Mouse (Mus musculus) liver, embryonic 15.5 days (tissue): Measurements from ENCODE around the gene Usp36. TPM values are rescaled to one million over a fixed set of nuclear protein-coding genes. Genes with fewer than 3 reads are reported as not detected.

Source experiments
- ATAC-seq: fragments of 200-750 bp; cut with Nextera tagmentation; 2 replicates; pipeline ENCODE4 v1.8.0; 2017; ENCODE audit warnings: moderate number of reproducible peaks, mild to moderate bottlenecking, moderate library complexity; ENCODE audit not compliant: insufficient read depth
- H3K27ac ChIP-seq: fragments of 300-500 bp; sonication (generic); replicated peaks from 2 replicates; pipeline ENCODE4 v1.5.1; 2015; ENCODE audit warnings: mild to moderate bottlenecking, inconsistent platforms
- H3K27me3 ChIP-seq: fragments of 300-500 bp; sonication (generic); 2 replicates; pipeline ENCODE4 v1.6.1; 2015; ENCODE audit warnings: mild to moderate bottlenecking, inconsistent platforms
- H3K36me3 ChIP-seq: fragments of 300-500 bp; sonication (generic); replicated peaks from 2 replicates; pipeline ENCODE4 v1.6.1; 2015; ENCODE audit warnings: moderate library complexity, mild to moderate bottlenecking, inconsistent platforms
- H3K4me1 ChIP-seq: fragments of 300-500 bp; sonication (generic); replicated peaks from 2 replicates; pipeline ENCODE4 v1.6.1; 2015; ENCODE audit warnings: inconsistent platforms
- H3K4me2 ChIP-seq: fragments of 300-500 bp; sonication (generic); 2 replicates; pipeline ENCODE4 v1.6.1; 2015; ENCODE audit warnings: moderate library complexity, mild to moderate bottlenecking, inconsistent platforms
- H3K4me3 ChIP-seq: fragments of 300-500 bp; sonication (generic); replicated peaks from 2 replicates; pipeline ENCODE4 v1.5.1; 2015; ENCODE audit warnings: mild to moderate bottlenecking, inconsistent platforms
- H3K9ac ChIP-seq: fragments of 300-500 bp; sonication (generic); 2 replicates; pipeline ENCODE4 v1.6.1; 2015; ENCODE audit warnings: moderate library complexity, mild to moderate bottlenecking, inconsistent platforms
- H3K9me3 ChIP-seq: fragments of 300-500 bp; sonication (generic); replicated peaks from 2 replicates; pipeline ENCODE4 v1.6.1; 2016; ENCODE audit warnings: inconsistent platforms
- WGBS: fragments of 180-500 bp; shearing (Covaris S2); methylation state at CpG from one replicate; pipeline ENCODE4 v1.1.7; 2015; ENCODE audit warnings: mixed read lengths; ENCODE audit not compliant: insufficient replicate concordance; 5-methylcytosine and 5-hydroxymethylcytosine counted together
- polyA plus RNA-seq: library from polyadenylated mRNA; unstranded; fragments of >200 nt; fragmentation: Nextera tagmentation; extraction: Ambion mirVana; gene quantifications from 2 replicates; pipeline ENCODE4 v1.2.1, GENCODE M21; 2015

Gene Usp36
- polyA plus RNA-seq, 1 experiment from 2014 or later: 5.9 TPM

GRCm38 (mm10) chr11:118269827-118270226 is 20.2 kb downstream of the Usp36 start:
- WGBS: 78% methylated on average over 3 of the region's 3 CpGs
- Histone ChIP-seq H3K9me3 (no peaks in the 10 kb centered on the region), H3K4me2 (no peak overlapping the region), H3K4me1 (no peaks in the 10 kb centered on the region), H3K9ac (no peak overlapping the region), H3K27ac (no peak overlapping the region), H3K4me3 (no peak overlapping the region), H3K27me3 (no peaks in the 10 kb centered on the region), H3K36me3 (peaks cover 91% of the 10 kb centered on the region)
- no peak for ATAC-seq

- Histone ChIP-seq H3K27me3 (no peaks in the 10 kb centered on the region), H3K4me3 (no peak overlapping the region), H3K4me1 (no peaks in the 10 kb centered on the region), H3K4me2 (no peak overlapping the region), H3K9me3 (no peaks in the 10 kb centered on the region), H3K9ac (no peak overlapping the region), H3K27ac (no peak overlapping the region), H3K36me3 (peaks cover 91% of the 10 kb centered on the region)
- 78% methylated on average over 7 of the region's 7 CpGs for WGBS
- ATAC-seq: no peak
Observed at GRCm38 (mm10) chr11:118266666-118267046, 23.4 kb downstream of the Usp36 start.

- Histone ChIP-seq H3K9me3 (no peaks in the 10 kb centered on the region), H3K27me3 (no peaks in the 10 kb centered on the region), H3K4me2 (no peak overlapping the region), H3K36me3 (peaks cover 91% of the 10 kb centered on the region), H3K4me3 (no peak overlapping the region), H3K4me1 (no peaks in the 10 kb centered on the region), H3K9ac (no peak overlapping the region), H3K27ac (no peak overlapping the region)
- WGBS: 78% methylated on average over 10 of the region's 10 CpGs
- no peak for ATAC-seq
Observed at GRCm38 (mm10) chr11:118266044-118266665, 23.9 kb downstream of the Usp36 start.

- H3K9ac ChIP-seq: no peak overlapping the region
- no peaks in the 10 kb centered on the region for H3K27me3 ChIP-seq
- H3K27ac ChIP-seq: no peak overlapping the region
- WGBS: 70% methylated on average over 11 of the region's 11 CpGs
- H3K36me3 ChIP-seq: peaks cover 93% of the 10 kb centered on the region
- ATAC-seq: no peak
- H3K4me1 ChIP-seq: no peaks in the 10 kb centered on the region
- H3K9me3 ChIP-seq: no peaks in the 10 kb centered on the region
- no peak overlapping the region for H3K4me3 ChIP-seq
- H3K4me2 ChIP-seq: no peak overlapping the region
Observed at GRCm38 (mm10) chr11:118265621-118266020, 24.4 kb downstream of the Usp36 start.

- no peaks in the 10 kb centered on the region for H3K9me3 ChIP-seq
- WGBS: 81% methylated on average over 5 of the region's 5 CpGs
- H3K4me3 ChIP-seq: no peak overlapping the region
- no peak for ATAC-seq
- no peaks in the 10 kb centered on the region for H3K4me1 ChIP-seq
- peaks cover 94% of the 10 kb centered on the region for H3K36me3 ChIP-seq
- H3K27me3 ChIP-seq: no peaks in the 10 kb centered on the region
- no peak overlapping the region for H3K27ac ChIP-seq
- H3K4me2 ChIP-seq: no peak overlapping the region
- no peak overlapping the region for H3K9ac ChIP-seq
Observed at GRCm38 (mm10) chr11:118263146-118263545, 26.9 kb downstream of the Usp36 start.

- WGBS: 75% methylated on average over 8 of the region's 8 CpGs
- Histone ChIP-seq H3K9me3 (no peaks in the 10 kb centered on the region), H3K36me3 (peaks cover 78% of the 10 kb centered on the region), H3K27me3 (no peaks in the 10 kb centered on the region), H3K4me1 (no peaks in the 10 kb centered on the region), H3K4me2 (no peak overlapping the region), H3K27ac (no peak overlapping the region), H3K4me3 (no peak overlapping the region), H3K9ac (no peak overlapping the region)
- no peak for ATAC-seq
Observed at GRCm38 (mm10) chr11:118260081-118260480, 30.0 kb downstream of the Usp36 start.

- H3K36me3 ChIP-seq: peaks cover 73% of the 10 kb centered on the region
- 83% methylated on average over 8 of the region's 8 CpGs for WGBS
- no peak overlapping the region for H3K4me2 ChIP-seq
- no peak overlapping the region for H3K27ac ChIP-seq
- H3K4me3 ChIP-seq: no peak overlapping the region
- no peak for ATAC-seq
- H3K9ac ChIP-seq: no peak overlapping the region
- H3K4me1 ChIP-seq: no peaks in the 10 kb centered on the region
- no peaks in the 10 kb centered on the region for H3K27me3 ChIP-seq
- no peaks in the 10 kb centered on the region for H3K9me3 ChIP-seq
Observed at GRCm38 (mm10) chr11:118259580-118259979, 30.5 kb downstream of the Usp36 start.

GRCm38 (mm10) chr11:118256371-118256770 is 33.7 kb downstream of the Usp36 start:
- H3K27ac ChIP-seq: no peak overlapping the region
- H3K36me3 ChIP-seq: peaks cover 41% of the 10 kb centered on the region
- H3K9me3 ChIP-seq: no peaks in the 10 kb centered on the region
- H3K4me3 ChIP-seq: no peak overlapping the region
- no peak overlapping the region for H3K9ac ChIP-seq
- no peak for ATAC-seq
- 77% methylated on average over 7 of the region's 7 CpGs for WGBS
- no peak overlapping the region for H3K4me2 ChIP-seq
- 0 out of 2 replicates have a peak, but pooled peaks cover 5% of the 10 kb centered on the region for H3K4me1 ChIP-seq
- no peaks in the 10 kb centered on the region for H3K27me3 ChIP-seq

- H3K9ac ChIP-seq: no peak overlapping the region
- ATAC-seq: no peak
- 50% methylated on average over 15 of the region's 15 CpGs for WGBS
- no peaks in the 10 kb centered on the region for H3K9me3 ChIP-seq
- no peak overlapping the region for H3K4me3 ChIP-seq
- H3K27ac ChIP-seq: no peak overlapping the region
- no peaks in the 10 kb centered on the region for H3K27me3 ChIP-seq
- no peak overlapping the region for H3K4me2 ChIP-seq
- H3K4me1 ChIP-seq: peaks cover 10% of the 10 kb centered on the region
- peaks cover 21% of the 10 kb centered on the region for H3K36me3 ChIP-seq
Observed at GRCm38 (mm10) chr11:118254159-118254951, 35.7 kb downstream of the Usp36 start.

- Histone ChIP-seq H3K27ac (no peak overlapping the region), H3K4me2 (no peak overlapping the region), H3K9me3 (no peaks in the 10 kb centered on the region), H3K4me1 (peaks cover 17% of the 10 kb centered on the region), H3K27me3 (no peaks in the 10 kb centered on the region), H3K9ac (no peak overlapping the region), H3K36me3 (peaks cover 13% of the 10 kb centered on the region), H3K4me3 (no peak overlapping the region)
- WGBS: 68% methylated on average over 7 of the region's 7 CpGs
- ATAC-seq: no peak
Observed at GRCm38 (mm10) chr11:118253447-118254158, 36.4 kb downstream of the Usp36 start.

- H3K27ac ChIP-seq: peak overlapping the region; percentile 79
- H3K4me2 ChIP-seq: peak overlapping the region; percentile 99
- H3K9ac ChIP-seq: peak overlapping the region; percentile 45
- ATAC-seq: peak; percentile 7
- H3K9me3 ChIP-seq: no peaks in the 10 kb centered on the region
- H3K4me3 ChIP-seq: peak overlapping the region; percentile 78
- WGBS: 3% methylated on average over 5 of the region's 5 CpGs
- peaks cover 42% of the 10 kb centered on the region for H3K4me1 ChIP-seq
- H3K36me3 ChIP-seq: no peaks in the 10 kb centered on the region
- H3K27me3 ChIP-seq: peaks cover 21% of the 10 kb centered on the region
Observed at GRCm38 (mm10) chr11:118249012-118249383, 41.0 kb downstream of the Usp36 start.
